Mouse (Mus musculus): ENCODE data around the gene Gm17087. TPM values are rescaled to one million over a fixed set of nuclear protein-coding genes. Genes with fewer than 3 reads are reported as not detected.

Gene Gm17087
- polyA plus RNA-seq, 1 experiment from 2014 or later: not detected

GRCm38 (mm10) chr17:8592427-8593277 is 25.9 kb upstream of the Gm17087 start:
- peak; percentile 92 for DNase-seq (ENCODE audit: low spot score)
- H3K4me3 ChIP-seq (replicated peaks; ENCODE audit: low read depth, low read length): no peak overlapping the region

GRCm38 (mm10) chr17:8581579-8581978 is 14.8 kb upstream of the Gm17087 start:
- DNase-seq (ENCODE audit: low spot score) (no peak), ATAC-seq (replicated peaks; ENCODE audit: low FRiP score, low read depth) (no peak)
- WGBS: 76% methylated on average over 8 of the region's 8 CpGs
- Histone ChIP-seq H3K27me3 (ENCODE audit: insufficient read depth, low read length) (no peaks in the 10 kb centered on the region), H3K27ac (no peak overlapping the region), H3K36me3 (ENCODE audit: insufficient read depth, low read length) (no peaks in the 10 kb centered on the region), H3K9me3 (replicated peaks; ENCODE audit: low read length) (no peaks in the 10 kb centered on the region), H3K4me1 (replicated peaks; ENCODE audit: insufficient read depth, low read length) (0 out of 2 replicates have a peak, but pooled peaks cover 5% of the 10 kb centered on the region), H3K4me3 (replicated peaks; ENCODE audit: low read depth, low read length) (no peak overlapping the region), H3K9ac (ENCODE audit: low read depth, low read length) (no peak overlapping the region), H3K4me2 (ENCODE audit: low read length) (no peak overlapping the region)
- no peak for TF ChIP-seq CTCF (IDR thresholded peaks at IDR 0.05; ENCODE audit: low read depth)

More at GRCm38 (mm10) chr17:8592427-8593277, 25.9 kb upstream of the Gm17087 start:
- 16% methylated on average over 22 of the region's 22 CpGs for WGBS
- ATAC-seq (replicated peaks; ENCODE audit: low FRiP score, low read depth): peak; percentile 49
- H3K4me2 ChIP-seq (ENCODE audit: low read length): peak overlapping the region; percentile 39; the same call in 1 of the 2 replicates
- H3K9ac ChIP-seq (ENCODE audit: low read depth, low read length): no peak overlapping the region
- TF ChIP-seq CTCF (IDR thresholded peaks at IDR 0.05; ENCODE audit: low read depth): peak; percentile 95
- H3K27me3 ChIP-seq (ENCODE audit: insufficient read depth, low read length): no peaks in the 10 kb centered on the region
- H3K4me1 ChIP-seq (replicated peaks; ENCODE audit: insufficient read depth, low read length): no peaks in the 10 kb centered on the region
- H3K27ac ChIP-seq: no peak overlapping the region
- no peaks in the 10 kb centered on the region for H3K9me3 ChIP-seq (replicated peaks; ENCODE audit: low read length)
- no peaks in the 10 kb centered on the region for H3K36me3 ChIP-seq (ENCODE audit: insufficient read depth, low read length)

- Histone ChIP-seq H3K9me3 (replicated peaks; ENCODE audit: low read length) (no peaks in the 10 kb centered on the region), H3K4me1 (replicated peaks; ENCODE audit: insufficient read depth, low read length) (0 out of 2 replicates have a peak, but pooled peaks cover 5% of the 10 kb centered on the region), H3K4me3 (replicated peaks; ENCODE audit: low read depth, low read length) (no peak overlapping the region), H3K36me3 (ENCODE audit: insufficient read depth, low read length) (no peaks in the 10 kb centered on the region), H3K4me2 (ENCODE audit: low read length) (no peak overlapping the region), H3K27ac (no peak overlapping the region), H3K9ac (ENCODE audit: low read depth, low read length) (no peak overlapping the region), H3K27me3 (ENCODE audit: insufficient read depth, low read length) (no peaks in the 10 kb centered on the region)
- peak; percentile 63; the same call in 1 of the 2 replicates for TF ChIP-seq CTCF (IDR thresholded peaks at IDR 0.05; ENCODE audit: low read depth)
- ATAC-seq (replicated peaks; ENCODE audit: low FRiP score, low read depth): no peak
- 65% methylated on average over 3 of the region's 3 CpGs for WGBS
- peak; percentile 40 for DNase-seq (ENCODE audit: low spot score)
Observed at GRCm38 (mm10) chr17:8580360-8580759, 13.6 kb upstream of the Gm17087 start.

- Histone ChIP-seq H3K4me2 (ENCODE audit: low read length) (no peak overlapping the region), H3K27ac (no peak overlapping the region), H3K4me3 (replicated peaks; ENCODE audit: low read depth, low read length) (no peak overlapping the region), H3K27me3 (ENCODE audit: insufficient read depth, low read length) (no peaks in the 10 kb centered on the region), H3K4me1 (replicated peaks; ENCODE audit: insufficient read depth, low read length) (no peaks in the 10 kb centered on the region), H3K9ac (ENCODE audit: low read depth, low read length) (no peak overlapping the region), H3K9me3 (replicated peaks; ENCODE audit: low read length) (no peaks in the 10 kb centered on the region), H3K36me3 (ENCODE audit: insufficient read depth, low read length) (no peaks in the 10 kb centered on the region)
- ATAC-seq (replicated peaks; ENCODE audit: low FRiP score, low read depth) (no peak), DNase-seq (ENCODE audit: low spot score) (no peak)
- WGBS: 74% methylated on average over 8 of the region's 8 CpGs
- no peak for TF ChIP-seq CTCF (IDR thresholded peaks at IDR 0.05; ENCODE audit: low read depth)
Observed at GRCm38 (mm10) chr17:8573542-8574260, 7.0 kb upstream of the Gm17087 start.

- H3K9me3 ChIP-seq (replicated peaks; ENCODE audit: low read length): no peaks in the 10 kb centered on the region
- no peaks in the 10 kb centered on the region for H3K27me3 ChIP-seq (ENCODE audit: insufficient read depth, low read length)
- DNase-seq (ENCODE audit: low spot score): no peak
- WGBS: 71% methylated on average over 1 of the region's 1 CpGs
- no peak for ATAC-seq (replicated peaks; ENCODE audit: low FRiP score, low read depth)
- H3K4me3 ChIP-seq (replicated peaks; ENCODE audit: low read depth, low read length): no peak overlapping the region
- H3K4me1 ChIP-seq (replicated peaks; ENCODE audit: insufficient read depth, low read length): no peaks in the 10 kb centered on the region
- no peak overlapping the region for H3K27ac ChIP-seq
- no peaks in the 10 kb centered on the region for H3K36me3 ChIP-seq (ENCODE audit: insufficient read depth, low read length)
- no peak overlapping the region for H3K4me2 ChIP-seq (ENCODE audit: low read length)
- no peak overlapping the region for H3K9ac ChIP-seq (ENCODE audit: low read depth, low read length)
- TF ChIP-seq CTCF (IDR thresholded peaks at IDR 0.05; ENCODE audit: low read depth): no peak
Observed at GRCm38 (mm10) chr17:8562886-8563280, 3.9 kb downstream of the Gm17087 start.

- Histone ChIP-seq H3K4me1 (replicated peaks; ENCODE audit: insufficient read depth, low read length) (no peaks in the 10 kb centered on the region), H3K4me2 (ENCODE audit: low read length) (no peak overlapping the region), H3K36me3 (ENCODE audit: insufficient read depth, low read length) (no peaks in the 10 kb centered on the region), H3K4me3 (replicated peaks; ENCODE audit: low read depth, low read length) (no peak overlapping the region), H3K9ac (ENCODE audit: low read depth, low read length) (no peak overlapping the region), H3K27me3 (ENCODE audit: insufficient read depth, low read length) (no peaks in the 10 kb centered on the region), H3K27ac (no peak overlapping the region), H3K9me3 (replicated peaks; ENCODE audit: low read length) (no peaks in the 10 kb centered on the region)
- DNase-seq (ENCODE audit: low spot score): no peak
- ATAC-seq (replicated peaks; ENCODE audit: low FRiP score, low read depth): no peak
- TF ChIP-seq CTCF (IDR thresholded peaks at IDR 0.05; ENCODE audit: low read depth): no peak
- 80% methylated on average over 14 of the region's 14 CpGs for WGBS
Observed at GRCm38 (mm10) chr17:8562101-8562885, 4.5 kb downstream of the Gm17087 start.

Data from kidney, postnatal 0 days (tissue).